Mouse (Mus musculus) embryo, embryonic 10.5 days (tissue): ENCODE data around the gene Samd14.

Source experiments
- DNase-seq: peaks from one replicate; pipeline ENCODE4 v3.0.0-alpha.2; 2015; ENCODE audit warnings: low spot score

Samd14 gene

DNA sequence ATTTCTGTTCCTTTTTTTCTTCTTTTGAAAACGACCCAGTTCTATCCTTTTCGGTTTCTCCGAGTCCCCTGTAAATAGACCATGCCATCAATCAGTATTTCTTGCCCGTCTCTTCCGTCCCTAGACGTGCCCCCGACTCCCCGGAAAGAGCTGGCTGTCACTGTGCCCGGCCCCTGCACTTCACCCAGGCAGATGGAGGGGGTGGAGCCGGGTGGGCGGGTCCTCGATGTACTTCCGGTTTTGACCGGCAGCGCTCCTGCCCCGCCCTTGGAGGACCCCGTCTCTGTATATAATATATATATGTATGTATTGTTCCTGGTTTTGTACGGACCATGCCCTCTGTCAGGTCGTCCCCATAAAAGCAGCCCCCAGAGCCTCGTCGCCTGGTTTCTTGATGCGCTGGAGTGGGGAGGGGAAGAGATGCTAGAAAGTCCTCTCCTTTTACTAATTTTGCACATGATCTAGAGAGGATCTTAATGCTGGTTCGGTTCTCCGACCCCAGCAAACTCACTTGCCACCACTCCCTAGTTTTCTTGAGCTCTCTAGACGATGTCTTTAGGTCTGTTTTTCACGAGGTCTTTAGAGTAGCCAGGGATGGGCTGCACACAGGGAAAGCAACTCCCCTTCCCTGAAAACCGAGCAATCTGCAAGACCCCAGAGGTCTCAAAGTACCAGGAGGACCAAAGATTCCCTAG, 3.0 kb upstream of the Samd14 start:
- DNase-seq: peak; percentile 86

DNA sequence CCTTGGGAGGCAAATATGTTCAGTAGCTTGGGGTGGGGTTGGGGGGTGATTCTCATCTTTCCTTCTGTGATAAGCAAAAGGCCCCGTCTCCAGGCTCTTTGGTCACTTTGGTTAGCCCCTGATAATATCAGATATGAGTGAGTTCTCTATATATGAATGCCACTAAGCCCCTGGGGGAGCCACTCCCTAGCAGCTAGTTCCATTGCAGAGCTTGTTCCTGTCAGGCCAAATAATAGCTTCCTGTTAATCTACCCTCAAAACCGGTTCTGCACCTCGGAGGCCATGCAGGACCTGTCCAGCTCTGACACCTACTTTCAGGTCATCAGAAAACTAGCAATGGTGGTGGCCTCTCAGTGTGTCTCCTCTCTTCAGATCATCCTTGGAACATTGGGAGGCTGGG, 2.3 kb upstream of the Samd14 start:
- DNase-seq: no peak

DNA sequence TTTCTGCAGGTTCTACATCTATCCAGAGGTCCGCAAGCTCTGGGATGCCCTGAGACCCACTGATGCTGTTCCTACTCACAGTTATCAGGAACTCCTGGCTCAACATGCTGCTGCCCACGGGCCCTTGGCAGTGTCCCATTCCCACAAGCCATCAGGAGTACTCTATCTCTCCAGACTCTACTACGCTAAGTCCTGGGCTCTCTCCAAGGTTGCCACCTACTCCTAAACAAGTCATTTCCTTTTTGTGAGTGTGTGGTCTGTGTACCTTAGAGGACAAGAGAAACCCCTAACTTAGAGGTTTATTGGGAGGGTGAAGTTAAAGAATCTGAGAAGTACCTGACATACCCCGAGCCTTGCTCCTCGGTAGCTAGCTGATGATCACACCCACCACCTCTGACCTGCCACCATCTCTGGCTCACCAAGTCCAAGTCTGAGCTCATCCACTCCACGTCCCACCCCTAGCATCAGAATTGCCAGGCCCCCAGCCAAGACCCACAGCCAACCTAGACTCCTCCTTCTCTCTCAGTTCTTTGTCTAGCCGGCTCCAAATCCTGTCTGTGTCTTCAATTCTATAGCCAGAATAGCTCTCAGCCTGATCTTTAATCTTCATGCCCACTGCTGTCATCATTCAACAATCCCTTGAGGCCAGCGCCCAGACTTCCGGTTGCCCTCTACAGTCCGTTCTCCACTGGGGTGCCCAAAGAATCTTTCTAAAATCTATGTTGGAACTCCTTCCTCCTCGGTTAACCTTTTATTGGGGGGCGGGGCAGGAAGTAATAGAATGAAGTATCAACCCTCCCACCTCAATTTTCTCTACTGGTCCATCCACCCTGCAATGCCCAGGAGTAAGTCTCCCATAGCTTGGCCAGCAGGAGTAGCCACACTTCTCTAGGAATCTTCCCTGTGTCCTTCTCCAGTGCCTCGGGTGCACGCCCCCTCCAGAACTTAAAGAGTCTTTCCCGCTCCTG, 734 bp upstream of the Samd14 start:
- DNase-seq: no peak

DNA sequence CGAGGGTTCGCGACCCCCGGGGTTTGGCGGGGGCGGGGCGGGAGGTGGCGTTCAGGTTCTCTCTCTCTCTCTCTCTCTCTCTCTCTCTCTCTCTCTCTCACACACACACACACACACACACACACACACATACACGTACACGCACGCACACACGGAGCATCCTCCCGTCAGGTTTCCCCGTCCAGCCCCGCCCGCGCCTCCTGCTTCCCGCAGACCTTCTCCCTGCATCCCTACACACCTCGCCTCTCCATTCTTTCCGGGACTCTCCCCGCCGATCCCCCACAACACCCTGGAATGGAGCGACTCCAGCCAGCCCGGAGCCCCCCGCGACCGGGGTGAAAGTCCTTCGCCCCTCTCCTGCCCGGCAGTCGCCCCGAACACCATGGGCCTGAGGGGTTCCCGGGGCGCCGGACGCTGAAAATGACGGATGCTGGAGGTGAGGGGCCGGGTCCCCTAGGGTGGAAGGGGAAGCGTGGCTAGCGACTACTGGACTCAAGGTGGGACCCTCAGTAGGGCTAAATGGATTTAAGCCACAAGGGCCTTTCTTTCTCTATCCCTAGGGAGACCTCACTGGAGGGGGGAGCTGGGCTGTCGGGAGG, 561 bp downstream of the Samd14 start:
- DNase-seq: peak; percentile 42

DNA sequence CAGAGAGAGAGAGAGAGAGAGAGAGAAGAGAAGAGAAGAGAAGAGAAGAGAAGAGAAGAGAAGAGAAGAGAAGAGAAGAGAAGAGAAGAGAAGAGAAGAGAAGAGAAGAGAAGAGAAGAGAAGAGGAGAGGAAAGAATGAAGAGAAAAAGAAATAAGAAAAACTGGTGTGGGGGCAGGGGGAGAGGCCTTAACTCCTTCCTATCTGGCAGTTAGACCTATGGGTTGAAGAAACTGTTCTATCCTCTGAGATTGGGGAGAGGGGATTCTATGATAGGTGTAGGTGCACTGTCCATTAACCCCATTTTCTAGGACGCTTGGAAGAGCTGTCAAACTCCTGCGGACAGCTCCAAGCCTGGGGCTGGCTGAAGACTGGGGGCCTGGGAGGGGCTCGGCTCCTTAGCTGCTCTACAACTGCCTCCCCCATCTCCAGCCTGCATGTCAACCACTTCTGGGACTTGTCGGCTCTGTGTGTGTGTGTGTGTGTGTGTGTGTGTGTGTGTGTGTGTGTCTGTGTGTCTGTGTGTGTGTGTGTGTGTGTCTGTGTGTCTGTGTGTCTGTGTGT, 1.2 kb downstream of the Samd14 start:
- DNase-seq: peak; percentile 12

DNA sequence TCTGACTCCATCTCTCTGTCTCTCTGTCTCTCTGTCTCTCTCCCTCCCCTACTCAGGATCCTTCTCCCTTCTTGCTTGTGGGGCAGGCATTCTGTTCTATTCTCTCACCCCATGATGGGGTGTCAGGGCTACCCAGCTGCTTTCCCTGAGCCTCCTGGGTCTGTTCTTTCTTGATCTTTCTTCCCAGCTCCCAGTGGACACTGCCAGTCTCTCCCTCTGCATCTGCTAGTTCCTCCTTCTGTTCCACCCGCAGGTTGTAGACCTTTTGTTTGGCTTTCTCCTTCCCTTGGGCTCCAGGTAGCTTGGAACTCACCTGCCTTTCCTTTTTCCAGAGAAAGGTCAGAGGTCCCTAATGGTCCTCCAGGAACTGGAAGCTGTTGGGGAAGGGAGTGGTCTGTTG, 1.7 kb downstream of the Samd14 start:
- DNase-seq: no peak

DNA sequence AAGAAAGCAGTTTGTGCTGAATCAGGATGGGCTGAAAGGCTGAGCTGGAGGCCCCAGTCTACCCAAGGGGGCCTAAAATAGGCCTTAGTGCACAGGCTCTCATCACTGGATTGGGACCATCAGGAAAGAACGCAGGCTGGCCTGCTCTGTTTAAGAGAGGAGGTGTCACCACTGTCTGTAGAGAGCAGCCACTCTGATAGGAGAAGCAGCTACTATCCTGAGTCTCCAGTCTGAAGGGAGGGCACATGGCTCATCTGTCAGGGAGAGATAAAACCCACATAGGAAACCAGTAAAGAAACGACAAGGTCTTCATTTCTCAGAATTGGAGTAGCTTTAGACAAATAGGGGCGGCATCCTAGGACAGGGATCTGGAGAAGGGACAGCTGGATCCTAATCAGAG, 2.4 kb downstream of the Samd14 start:
- DNase-seq: no peak

DNA sequence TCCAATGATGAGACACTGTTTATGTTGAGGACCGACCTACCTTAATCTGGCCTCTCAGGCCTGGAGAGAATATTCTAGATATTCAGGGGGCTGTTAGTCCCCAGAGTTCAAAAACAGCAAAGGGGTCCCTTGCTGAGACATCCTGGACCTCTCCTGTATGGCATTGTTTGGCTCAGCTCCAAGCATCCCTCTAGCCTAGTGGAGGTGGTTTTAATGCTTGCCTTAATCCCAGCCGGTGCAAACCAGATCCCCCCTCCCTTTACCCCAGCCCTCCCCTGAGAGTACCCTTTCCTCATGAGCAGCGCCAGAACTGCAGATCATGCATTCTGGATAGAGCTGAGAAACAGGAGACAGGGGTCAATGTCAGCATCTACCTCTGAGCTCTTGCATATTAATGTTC, 2.8 kb downstream of the Samd14 start:
- DNase-seq: no peak

DNA sequence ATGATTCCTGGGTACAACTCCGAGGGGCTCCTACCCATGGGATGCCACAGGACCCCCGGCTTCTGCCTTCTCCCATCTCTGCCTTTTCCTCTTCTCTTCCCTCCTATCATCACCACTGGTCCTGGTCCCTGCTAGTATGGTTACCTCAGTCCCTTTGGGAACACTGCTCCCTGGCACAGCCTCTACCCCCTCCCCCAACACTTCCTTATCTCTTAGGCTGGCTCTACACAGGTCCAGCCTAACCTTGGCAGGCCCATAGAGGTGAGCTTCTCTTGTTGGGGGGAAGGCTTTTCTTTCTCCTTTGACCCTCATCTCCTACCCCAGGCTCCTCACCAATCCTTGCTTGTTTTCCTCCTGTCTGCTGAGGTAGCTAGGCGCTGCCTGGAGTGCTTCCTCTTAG, 5.8 kb downstream of the Samd14 start:
- no peak for DNase-seq

DNA sequence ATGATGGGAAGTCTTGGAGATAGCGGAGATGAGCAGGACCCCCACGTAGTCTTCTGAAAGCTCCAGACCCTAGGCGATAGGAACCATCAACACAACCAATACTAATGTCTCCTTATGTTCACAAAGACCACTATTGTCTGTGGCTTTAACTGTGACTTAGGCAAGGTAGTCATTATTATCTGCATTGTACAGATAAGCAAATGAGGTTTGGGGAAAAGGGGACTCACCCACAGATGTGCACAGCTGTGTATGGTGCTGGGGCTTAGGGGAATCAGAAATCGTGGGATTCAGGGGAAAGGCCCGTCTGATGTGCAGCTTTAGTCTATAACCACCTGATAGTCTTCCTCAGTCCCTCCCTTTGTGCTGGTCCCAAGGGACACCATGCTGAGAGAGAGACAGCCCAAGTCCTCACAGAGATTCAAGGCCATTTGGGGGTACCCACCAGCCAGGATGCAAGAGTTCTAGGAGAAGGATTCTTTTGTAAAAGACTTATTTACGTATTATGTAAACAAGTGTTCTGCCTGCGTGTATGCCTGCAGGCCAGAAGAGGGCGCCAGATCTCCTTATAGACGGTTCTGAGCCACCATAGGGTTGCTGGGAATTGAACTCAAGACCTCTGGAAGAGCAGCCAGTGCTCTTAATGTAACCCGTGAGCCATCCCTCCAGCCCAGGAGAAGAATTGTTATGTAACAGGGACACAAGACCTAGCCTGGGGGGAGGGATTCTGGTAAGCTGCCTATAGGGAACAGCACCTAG, 12.7 kb downstream of the Samd14 start:
- DNase-seq: no peak

DNA sequence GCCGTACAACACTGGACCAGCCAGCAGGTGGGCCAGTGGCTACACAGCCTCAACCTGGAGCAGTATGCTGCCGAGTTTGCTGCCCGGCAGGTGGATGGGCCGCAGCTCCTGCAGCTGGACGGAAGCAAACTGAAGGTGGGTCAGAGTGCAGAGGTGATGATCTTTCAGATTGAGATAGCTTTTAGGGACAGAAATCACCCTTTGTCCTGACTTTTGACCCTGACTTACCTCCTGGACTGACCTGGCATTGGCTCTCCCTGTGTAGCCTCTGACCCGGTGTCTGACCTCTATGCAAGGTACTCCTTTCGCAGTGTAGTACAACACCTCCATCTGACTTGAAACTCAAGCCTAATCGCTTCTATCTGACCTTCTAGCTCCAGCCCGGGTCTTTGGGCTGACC, 13.8 kb downstream of the Samd14 start:
- DNase-seq: no peak

DNA sequence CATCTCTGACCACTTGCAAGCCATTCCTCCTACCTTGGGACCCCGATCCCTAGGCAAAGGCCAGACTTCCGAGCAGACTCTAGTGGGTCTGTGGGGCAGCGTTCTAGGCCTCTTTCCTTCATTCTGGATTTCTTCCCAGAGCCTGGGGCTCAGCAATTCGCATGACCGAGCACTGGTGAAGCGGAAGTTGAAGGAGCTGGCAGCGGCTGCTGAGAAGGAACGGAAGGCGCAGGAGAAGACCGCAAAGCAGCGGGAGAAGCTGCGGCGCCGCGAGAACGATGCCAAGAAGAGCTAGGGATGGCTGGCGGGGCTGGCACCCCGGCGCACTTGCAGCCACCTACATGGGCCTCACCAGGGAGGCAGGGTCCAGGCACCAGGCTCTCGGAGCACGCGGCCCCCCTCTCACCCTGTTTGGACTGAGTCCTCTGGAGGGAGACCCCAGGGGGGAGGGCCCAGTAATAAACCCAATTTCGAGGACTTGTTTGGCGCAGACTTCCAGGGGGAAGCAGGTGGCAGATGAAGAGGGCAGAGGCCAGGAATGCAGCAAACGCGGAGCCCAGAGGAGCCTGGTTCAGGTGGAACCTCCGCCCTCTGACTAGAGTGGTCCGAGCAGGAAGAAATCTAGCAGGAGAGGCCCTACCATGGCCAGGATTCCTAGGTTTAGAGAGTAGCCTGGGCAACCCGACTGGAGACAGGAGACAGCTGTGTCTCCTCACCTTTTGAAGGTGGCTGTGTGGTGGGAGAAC, 14.9 kb downstream of the Samd14 start:
- no peak for DNase-seq

DNA sequence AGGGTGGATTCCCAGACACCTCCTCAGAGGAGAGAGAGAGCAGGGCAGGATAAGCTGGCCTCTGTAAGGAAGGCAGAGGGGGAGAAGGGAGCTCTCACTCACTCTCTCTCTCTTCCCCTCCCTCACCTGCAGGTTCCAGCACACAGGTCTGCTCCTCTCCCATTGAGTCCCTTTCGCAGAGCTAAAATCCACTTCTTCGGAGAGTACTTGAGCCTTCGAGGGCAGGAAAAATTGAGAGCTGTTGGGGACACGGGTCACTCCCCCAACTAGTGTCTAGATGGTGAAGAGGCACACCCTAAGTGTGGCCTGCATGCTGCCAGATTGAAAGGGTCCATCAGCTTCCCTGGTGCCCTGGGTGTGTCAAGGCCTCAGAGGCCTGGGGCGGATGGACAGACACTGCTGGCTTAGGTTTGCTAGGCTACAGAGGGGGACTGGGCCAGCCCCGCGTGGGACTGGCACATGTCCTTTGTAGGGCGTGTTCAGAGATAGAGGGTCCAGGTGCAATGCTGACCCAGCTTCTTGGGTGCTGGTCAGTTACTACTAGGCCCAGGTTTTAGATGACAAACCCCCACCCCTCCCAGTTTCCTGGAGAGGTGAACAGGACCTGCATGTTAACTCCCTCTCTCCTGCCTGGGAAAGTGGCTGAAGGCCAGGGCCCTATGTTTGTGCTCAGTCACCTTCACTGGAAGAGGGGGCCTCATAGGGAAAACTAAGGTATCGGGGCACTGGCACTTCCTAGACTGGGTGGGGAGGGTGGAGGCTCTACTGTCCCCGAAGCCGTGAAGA, 15.7 kb downstream of the Samd14 start:
- DNase-seq: no peak

DNA sequence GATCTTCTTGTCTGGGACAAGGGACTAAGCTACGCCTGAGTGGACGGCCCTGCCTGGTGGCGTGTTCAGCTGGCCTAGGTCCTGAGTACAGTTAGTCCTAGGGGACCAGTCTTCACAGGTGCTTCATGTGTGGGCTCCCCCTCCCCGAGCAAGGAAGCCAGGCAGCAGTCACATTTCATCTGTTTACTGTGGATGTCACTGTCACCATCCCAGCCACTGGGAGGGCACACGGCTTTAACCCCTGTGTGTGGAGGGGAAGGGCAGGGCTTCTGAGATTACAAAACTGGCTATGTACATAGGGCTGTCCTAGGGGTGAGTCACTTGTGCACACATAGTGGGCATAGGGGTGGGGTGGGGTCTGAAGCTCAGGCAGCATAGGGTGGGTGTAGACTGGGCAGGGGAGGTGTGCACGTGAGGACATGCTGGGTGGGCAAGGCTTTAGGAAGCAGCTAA, 16.4 kb downstream of the Samd14 start:
- no peak for DNase-seq

DNA sequence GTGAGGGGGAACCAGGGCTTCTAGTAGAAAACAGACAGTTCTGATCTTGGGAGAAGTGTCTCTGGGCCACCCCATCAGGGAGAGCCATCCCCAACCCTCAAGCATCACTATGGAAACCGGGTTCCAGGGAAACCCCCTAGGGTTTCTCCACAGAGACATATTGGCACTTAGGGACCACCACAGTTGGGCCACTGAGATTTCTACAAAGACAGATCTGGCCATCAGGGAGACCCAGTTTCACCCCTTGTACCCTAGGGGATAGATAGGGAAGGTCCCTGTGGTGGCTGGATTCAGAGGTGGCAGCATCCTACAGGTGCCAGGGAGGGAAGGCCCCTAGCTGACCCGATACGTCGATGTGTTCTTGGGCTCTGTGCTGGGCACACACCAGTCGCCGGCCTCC, 17.2 kb downstream of the Samd14 start:
- DNase-seq: no peak

DNA sequence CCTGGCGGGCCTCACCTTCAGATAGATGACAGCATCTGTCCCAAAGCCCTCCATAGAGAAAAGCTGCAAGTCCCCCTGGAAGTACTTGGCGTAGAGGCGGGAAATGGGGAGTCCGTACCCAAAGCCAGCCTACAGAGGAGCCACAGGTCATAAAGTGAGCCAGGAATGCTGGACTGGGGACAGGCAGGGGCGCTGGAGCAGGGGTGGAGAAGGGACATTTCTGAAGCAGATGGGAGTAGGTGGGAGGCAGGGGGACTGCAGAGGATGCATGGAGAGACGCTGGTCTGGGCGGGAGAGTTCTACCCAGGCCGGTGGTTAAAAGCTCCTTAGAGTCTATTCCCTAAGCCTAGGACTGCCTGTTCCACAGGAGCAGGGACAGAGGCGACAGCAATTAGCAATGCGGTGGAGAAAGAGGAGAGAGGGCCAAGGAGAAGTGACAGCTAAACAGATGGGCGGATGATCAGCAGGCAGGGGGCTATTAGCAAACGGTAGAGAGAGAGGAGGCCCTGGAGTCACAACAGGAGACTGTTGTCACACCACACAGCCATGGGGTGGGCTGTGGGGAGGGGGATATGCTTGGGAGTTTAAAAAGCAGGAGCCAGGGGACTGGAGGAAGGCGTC, 18.3 kb downstream of the Samd14 start:
- no peak for DNase-seq

DNA sequence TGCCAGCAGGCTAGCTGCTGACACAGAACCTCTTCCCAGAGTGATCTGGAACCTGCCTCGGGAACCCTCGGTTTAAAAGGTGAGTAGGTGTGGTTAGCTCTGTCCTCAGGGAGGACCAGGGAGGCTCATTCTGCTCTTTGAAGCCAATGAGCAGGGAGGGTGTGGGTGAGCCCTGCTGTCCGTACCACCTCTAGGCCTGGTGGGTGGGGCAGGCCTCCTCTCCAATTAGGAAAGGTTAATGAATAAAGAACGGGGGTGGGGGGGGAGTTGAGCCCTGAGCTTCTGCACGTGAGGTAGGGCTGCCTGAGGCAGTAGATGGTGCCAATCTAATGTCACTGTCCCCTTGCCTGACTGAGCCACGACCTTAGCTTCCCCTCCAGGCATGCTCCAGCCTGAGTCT, 23.3 kb downstream of the Samd14 start:
- DNase-seq: no peak

DNA sequence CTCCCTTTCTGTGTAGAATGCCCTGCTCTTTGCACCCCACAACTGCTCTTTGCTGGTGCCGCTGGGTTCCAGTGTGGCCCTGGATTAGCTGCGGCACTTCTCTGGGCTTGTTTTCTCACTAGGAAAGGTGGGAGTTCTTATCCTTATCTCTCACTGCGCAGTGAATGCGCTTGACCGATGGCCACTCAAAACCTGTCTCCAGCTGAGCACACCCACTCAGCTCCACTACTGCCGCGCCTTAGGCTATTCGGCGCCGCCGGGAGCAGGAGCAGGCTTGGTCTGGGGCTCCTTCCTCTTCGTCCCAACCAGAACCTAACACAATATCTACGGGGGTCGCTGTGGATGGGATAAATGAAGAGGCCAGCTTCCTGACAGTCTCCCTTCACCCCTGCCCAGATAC, 23.9 kb downstream of the Samd14 start:
- DNase-seq: no peak

DNA sequence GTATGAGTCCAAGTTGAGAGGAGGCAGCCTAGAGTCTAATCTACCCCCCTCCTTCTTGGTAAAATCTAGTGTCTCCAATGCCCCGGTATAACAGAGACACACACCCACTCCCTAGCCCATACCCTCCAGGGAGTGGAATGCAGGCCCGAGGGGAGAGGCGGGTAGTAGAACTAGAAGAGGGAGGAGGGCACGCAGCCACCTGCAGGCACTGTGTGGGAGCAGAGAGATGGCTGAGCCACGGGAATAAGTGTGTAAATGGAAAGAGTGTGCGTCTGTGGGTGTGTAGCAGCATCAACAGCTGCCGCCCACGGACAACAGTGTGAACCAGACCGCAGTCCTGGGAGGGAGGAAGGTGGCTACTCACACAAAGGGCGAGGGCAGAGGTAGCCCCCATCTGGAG, 25.2 kb downstream of the Samd14 start:
- DNase-seq: no peak

DNA sequence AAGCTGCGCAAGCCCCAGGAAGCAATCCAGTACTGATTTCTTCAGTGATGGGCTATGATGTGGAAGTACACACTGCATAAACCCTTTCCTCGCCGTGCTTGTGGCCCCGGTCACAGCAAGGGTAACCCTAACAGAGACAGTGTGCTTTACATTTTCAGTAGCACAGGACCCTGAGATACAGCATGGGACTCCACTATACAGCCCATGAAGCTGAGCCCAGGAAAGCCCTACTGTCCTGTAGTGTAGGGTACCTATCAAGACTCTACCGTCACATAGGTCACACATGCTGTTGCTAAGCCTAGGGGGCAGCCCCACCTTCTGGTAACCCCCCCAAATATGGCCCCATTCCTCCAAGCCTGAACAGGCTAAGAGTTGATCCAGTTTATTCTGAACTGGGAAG, 26.8 kb downstream of the Samd14 start:
- DNase-seq: no peak
